Mouse (Mus musculus) layer of hippocampus, postnatal 14 days (tissue): ENCODE data around the gene Zdhhc18. TPM values are rescaled to one million over a fixed set of nuclear protein-coding genes. Genes with fewer than 3 reads are reported as not detected.
"Not testable (repeated sequence)": the region's sequence is repeated elsewhere in the genome, so short reads cannot be mapped to it uniquely, and the experiment has no call there.

Source experiments
- DNase-seq, 2 experiments: peaks; one replicate each; pipeline ENCODE4 v3.0.0; 2021 to 2022; ENCODE audit warnings: low spot score in 2 of 2, mixed read lengths in 1 of 2
- total RNA-seq, 2 experiments: library from RNA; stranded (reverse); gene quantifications; 2 replicates each; pipeline ENCODE4 v1.2.3; 2021

Zdhhc18 gene
- total RNA-seq, 2 experiments from 2014 or later = 30.0 to 36.7 TPM

DNA sequence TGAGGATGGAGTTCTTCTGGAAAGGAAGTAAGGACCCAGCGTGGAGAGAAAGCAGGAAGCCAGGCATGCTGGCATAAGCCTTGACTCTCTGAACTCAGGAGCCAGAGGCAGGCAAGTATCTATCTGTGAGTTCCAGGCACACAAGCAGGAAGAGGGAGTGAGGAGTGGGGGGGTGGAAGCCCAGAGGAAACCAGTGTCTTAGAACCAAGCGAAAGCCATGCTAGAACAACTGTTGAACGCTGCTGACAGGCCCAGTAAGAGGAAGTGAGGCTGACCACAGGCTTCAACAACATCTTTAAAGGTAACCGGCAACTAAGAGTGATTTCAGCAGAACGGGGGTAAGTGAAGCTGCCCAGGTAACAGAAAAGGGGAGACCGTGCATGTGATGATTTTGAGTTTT lies 16.2 kb upstream of the Zdhhc18 start:
- DNase-seq = no peak

DNA sequence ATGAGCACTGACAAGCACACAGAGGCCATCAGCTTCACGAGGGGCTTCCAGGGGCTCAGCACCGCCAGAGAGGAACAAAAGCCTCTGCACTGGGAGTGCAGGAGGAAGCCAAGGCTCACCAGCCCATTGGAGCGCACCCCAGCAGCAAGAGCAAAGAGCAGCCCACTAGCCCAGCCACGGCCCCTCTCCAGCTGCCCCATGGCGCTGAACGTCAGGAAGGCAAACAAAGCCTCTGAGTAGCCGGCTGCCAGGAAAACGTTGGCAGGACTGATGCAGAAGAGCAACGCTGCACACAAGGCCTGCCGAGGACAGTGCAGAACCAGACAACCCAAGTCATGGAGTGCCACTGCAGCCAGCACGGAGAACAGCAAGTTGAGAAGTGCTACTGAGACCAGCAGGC lies 15.2 kb upstream of the Zdhhc18 start:
- no peak for DNase-seq

DNA sequence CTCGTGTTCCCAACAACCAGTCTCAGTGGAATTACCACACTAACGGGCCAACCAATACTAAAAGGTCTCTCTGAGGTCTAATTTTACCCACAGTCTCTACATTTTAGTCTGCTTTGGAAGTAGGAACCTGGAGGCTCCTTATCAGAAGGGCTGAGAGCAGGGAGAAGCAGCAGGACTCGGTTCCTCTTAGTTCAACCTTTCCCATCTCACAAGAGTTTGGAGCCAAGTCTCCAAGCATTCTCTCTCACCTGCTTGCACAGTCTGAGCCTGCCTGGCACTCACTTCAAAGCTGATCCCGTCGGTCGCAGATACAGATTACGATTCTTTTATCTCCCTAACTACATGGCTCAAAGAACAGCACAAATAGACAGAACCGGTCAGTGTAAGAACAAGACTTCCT lies 13.0 kb upstream of the Zdhhc18 start:
- DNase-seq = no peak

DNA sequence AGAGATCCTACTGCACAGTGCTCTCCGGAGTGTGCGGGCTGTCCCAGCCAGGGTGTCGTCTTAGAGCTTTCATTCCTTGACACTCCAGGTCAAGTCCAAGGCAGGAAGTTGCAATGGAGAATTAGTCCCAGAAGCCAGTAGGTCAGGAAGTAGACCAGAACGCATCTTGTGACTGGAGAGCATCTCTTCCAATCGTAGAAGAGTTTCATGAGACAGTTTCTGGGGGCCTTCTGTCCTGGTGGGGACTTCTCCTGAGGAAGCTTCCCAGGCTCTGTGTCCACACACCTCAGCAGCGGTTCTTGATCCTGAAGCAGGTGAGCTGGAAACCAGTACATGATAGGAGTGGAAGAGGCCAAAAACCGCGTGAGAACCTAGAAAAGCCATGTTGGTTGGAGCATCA lies 12.5 kb upstream of the Zdhhc18 start:
- no peak for DNase-seq

DNA sequence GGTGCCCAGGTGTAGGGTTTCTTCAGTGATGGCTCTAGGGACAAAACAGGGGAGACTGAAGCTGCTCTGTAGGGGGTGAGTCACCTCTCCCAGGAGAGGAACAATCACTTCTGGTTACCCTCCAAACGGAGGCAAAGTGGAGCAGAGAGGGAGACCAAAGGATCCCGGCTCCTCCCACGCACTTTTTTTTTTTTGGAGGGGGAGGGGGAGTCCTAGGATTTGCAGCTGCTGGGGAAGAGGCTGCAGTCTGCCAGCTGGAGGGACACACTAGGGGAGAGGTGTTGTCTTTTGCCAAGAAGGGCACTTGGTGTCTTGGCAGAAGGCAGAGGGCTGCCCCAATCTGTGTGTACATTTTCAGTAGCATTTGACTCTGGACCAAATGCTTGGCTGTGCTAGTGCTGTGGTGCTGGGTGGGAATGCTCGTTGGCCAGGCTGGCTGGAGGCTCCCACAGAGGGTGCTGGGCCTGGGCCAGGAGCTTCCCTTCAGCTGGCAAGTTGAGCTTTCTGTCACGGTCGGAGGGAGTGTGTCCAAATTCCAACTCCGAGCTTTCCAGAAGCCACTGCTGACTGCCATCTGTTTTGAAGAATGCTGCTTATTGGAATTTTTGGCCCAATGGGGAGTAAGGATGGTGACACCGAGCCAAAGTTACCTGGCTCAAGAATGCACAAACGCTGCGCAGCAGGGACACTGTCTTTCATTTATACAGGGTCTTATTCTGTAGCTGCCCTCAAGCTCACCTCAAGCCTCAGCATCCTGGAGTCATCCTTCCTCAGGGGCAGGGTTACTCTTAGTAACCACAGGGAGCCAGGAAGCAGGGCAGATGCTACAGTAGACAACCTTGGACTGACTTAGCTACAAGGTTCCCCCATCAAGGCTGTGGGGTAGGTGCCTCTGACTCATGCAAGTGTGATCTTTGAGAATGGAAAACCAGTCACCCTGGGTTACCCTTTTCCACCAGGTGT lies 10.5 kb upstream of the Zdhhc18 start:
- DNase-seq = peak; percentile 87 to 94

DNA sequence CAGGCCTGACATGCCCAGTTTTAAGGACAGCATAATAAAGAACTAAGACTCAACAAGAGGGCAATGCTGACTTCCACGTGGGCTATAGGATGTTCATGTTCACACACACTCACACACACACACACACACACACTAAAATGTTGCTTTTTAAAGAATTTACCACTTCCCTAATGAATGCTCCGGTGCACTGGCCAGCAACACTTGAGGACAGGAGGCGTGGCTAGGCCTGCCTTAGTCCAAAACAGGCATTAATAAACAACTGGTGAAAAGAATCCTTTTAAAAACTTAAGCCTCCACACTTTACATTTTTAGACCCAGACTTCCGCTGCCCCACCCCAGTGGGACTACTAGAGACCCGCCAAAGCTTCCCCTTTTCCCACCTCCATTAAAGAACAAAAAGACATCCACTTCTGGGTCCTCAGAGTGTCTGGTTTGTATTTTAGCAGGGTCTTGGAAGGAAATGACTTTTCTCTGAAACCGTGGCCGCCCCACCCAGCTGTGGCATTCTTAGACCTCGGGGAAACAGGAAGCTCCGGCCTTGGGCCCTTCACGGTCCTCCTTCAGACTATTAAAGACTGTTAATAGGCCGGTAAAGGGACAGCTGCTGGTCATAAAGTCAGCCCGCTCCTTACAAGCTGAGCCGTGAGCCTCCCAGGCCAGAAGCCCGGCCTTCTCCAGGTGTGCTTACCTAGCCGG lies 9.7 kb upstream of the Zdhhc18 start:
- no peak for DNase-seq

DNA sequence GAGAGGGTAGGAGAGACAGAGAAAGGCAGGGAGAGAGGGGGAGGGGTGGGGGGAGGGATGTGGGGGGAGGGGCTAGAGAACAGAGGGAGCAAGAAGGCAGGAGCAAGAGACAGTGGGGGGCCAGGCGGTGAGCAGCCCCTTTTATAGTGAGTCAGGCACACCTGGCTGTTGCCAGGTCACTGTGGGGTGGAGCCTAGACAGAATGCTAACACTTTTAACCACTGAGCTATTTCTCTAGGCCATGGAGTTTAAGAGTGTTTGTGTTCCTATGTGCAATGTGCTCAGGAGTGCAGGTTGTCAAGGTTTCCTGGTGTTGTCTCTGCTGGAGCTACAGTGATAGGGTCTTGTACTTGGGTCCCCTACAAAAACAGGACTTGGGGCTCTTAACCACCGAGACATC lies 8.8 kb upstream of the Zdhhc18 start:
- DNase-seq = no peak

DNA sequence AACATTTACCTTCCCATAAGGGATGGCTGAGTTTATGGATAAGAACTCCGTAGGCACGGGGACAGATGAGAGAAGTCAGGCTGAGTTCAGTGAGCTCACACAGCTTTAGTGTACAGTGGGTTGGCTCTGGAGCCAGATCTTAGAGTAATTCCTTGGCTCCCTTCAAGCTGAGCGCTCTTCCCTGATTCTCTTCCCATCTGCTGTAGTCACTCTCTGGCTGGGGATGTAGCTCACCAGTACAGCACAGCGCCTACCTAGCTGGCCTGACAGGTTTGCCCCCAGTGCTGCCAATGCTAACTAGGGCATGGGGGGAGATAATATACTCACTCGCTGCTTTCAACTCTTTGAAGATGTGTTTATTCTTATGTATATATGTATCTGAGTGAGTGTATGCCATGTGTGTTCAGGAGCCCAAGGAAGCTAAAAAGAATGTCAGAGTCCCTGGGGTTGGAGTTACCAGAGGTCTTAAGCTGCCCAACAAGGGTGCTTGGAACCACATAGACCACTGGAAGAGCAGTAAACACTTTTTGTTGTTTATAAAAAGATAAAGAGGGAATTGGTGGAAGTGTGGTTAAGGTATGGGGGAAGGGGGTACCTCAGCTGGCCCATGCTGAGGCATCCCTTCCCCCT lies 8.0 kb upstream of the Zdhhc18 start:
- DNase-seq = no peak

DNA sequence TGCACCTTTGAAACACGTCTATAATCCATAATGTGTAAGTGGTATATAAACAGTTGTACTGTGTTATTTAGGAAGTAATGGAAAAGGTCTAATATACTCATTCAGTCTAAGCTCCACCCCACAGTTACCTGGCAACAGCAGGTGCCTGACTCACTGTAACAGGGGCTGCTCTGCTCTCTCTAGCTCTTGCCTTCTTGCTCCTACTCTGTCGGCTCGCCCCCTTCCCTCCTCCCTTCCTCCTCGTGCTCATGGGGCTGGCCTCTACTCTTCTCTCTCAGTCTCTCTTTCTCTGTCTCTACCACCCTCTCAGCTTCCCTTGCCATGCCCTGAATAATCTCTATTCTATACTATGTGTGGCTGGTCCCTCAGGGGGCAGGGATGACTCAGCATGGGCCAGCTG lies 7.0 kb upstream of the Zdhhc18 start:
- no peak for DNase-seq

DNA sequence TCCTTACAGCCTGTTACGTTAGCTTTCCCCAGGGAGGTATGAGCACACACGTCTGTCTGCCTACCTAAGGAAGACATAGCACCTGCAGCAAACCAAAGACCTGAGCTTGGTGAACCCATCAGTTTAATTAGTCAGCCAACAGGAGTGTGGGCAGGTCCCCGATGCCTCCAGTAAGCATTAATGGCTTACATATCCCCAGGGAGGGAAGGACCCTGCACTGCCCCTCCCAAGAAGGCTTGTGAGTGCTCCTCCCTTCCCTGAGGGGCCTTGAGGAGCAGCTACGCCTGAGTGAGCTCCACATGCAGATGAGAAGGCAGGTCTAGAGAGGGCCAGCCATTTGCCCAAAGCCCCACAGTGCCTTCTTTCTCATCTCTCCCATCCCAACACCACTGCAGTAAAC lies 6.3 kb upstream of the Zdhhc18 start:
- no peak for DNase-seq

DNA sequence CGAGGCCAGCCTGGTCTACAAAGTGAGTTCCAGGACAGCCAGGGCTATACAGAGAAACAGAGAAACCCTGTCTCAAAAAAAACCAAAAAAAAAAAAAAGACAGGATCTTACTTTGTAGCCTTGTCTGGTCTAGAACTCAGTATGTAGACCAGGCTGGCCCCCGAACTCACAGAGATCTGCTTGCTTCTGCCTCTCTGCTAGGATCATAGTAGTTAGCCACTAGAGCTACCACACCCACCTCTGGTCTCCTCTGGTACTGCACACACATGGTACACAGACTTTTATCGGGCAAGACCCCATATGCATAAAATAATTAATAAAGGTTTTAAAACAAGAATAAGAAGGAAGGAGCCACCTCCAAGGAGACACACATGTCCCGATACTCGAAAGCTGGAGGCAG lies 4.1 kb upstream of the Zdhhc18 start:
- not testable (repeated sequence) for DNase-seq

DNA sequence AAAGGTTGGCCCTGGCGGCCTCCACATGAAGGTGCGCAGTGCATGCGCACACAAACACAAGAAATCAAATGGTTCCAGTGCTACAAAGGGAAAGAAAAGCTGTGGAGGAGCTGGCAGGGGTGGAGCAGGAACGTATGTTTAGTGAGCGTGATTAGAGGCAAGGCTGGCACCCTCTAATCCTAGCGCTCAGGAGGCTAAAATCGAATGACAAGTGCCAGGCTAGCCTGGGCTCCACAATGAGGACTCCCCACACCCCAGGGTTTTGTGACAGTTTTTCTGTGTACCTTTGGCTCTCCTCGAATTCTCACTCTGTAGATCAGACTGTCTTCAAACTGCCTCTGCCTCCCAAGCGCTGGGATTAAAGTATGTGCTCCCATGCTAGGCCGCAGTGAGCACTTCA lies 2.8 kb upstream of the Zdhhc18 start:
- no peak for DNase-seq

DNA sequence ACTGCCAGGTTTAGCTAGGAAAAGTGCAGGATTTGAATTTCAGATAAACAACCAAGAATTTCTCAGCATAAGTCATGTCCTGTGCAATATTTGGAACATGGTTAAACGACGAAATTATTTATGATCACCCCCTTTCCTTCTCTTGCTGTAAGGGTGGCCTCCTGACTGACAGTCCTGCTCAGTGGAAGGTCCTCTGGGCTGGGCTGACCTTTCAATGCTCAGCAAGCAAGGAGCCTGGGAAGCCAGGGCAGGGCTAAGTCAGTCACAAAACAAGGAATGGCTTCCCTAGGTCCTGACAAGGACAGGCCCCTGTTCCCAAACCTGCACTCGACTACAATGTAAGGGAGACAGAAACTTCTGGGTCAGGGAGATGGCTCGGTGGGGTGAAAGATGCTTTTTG lies 2.0 kb upstream of the Zdhhc18 start:
- DNase-seq = no peak

DNA sequence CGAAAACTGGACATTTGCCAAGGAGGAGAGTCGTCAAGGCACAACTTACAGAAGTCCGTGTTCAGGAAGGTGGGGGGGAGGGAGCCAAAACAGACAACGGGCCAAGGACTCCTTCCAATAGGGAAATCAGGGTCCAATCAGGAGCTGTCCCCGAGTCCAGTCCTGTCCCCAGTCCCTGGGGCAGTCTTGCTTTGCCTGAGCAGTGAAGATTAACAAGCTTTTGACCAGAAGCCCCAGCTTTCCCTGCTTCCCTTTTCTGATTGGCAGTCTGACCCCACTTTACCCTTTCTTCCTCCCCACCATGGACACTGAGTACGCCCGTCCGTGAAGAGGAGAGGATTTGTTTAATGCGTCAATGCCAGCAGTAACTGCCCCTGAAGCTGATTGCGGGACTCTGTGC lies 1.5 kb upstream of the Zdhhc18 start:
- no peak for DNase-seq

DNA sequence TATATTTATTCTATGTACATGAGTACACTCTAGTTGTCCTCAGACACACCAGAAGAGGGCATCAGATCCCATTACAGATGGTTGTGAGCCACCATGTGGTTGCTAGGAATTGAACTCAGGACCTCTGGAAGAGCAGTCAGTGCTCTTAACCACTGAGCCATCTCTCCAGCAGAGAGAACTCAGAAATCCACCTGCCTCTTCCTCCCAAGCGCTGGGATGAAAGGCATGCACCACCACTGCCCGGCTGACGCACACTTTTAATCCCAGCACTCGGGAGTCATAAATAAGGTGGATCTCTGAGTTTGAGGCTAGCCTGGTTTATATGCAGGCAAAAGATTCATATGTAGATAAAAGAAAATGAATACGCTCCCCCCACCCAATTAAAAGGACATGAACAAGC lies 490 bp downstream of the Zdhhc18 start:
- not testable (repeated sequence) for DNase-seq

DNA sequence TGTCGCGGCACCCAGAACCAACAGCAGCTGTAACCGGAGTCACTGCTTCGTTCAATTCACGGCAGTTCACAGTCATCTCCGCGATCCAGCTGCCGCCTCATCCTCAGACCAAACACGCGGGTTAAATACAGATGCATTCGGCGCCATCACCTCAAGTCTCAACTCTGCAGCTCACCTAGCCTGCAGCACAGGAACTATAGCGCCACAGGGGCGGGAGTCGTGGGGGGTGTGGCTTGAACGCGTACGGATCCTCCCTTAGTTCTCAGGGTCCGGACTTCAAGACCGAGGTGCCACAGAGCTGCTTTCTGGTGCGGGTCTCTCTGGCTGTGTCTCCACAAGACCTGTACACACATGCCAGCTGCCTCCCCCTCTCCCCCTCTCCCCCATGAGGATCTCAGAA lies 4.3 kb downstream of the Zdhhc18 start:
- DNase-seq = no peak

DNA sequence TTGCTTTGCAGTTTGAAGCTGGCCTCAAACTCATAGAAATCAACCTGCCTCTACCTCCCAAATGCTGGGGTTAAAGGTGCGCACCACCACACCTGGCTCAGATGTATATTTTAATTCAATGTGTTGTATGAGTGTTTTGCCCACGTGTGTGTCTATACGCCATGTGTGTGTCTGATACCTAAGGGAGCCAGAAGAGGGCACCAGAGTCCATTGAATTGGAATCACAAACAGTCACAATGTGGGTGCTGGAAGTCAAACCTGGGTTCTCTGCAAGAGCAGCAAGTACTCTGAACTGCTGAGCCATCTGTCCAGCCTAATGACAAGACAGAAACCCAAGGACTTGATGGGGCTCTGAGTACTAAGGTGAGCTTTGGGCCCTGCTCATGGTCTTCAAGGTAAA lies 4.8 kb downstream of the Zdhhc18 start:
- DNase-seq = no peak

DNA sequence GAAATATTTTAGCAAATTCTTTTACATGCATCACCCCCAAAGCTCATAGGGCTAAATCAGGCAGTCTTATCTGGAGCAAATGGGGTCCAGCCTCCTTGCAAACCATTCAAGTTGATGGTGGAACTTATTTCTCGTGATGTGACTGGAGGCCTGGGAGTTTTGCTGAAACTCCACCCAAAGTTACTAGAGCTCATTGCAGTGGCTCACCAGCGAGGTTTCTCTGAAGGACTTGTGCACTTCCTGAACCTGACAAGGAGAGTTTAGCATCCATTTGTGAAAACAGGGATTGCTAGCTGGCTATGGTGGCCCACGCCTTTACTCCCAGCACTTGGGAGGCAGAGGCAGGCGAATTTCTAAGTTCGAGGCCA lies 15.9 kb downstream of the Zdhhc18 start:
- no peak for DNase-seq

DNA sequence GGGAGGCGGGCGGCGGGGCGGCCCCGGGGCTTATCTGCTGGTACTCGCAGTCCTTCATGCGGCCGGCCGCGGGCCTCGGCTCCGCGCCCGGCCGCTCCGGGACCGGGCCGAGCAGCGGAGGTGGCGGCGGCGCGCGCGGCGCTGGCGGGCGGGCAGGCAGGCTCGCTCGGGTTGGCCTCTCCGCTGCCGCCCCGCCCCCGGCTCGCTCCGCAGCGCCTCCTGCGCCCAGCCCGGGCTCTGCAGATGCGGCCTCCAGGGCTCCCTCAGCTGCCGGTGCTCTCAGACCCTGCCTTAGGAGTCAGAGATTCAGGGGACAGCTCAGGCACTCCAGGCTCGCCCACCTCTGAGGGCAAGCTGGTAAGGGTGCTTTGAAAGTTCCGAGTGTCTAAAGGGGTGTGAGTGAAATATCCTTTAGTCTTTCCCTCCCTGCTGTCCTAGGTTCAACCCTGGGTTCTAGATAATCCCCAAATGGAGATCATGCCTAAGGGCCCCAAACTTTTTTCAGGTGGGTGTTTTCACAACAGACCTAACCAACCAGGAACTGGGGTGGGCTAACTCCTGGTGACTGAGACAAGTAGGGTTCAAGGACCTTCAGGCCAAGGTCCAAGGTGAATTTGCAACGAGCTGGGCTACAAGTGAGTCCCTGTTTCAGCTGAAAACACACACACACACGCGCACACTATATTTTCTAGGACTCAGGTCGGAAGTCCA lies 16.5 kb downstream of the Zdhhc18 start:
- peak; percentile 82 to 84 for DNase-seq

DNA sequence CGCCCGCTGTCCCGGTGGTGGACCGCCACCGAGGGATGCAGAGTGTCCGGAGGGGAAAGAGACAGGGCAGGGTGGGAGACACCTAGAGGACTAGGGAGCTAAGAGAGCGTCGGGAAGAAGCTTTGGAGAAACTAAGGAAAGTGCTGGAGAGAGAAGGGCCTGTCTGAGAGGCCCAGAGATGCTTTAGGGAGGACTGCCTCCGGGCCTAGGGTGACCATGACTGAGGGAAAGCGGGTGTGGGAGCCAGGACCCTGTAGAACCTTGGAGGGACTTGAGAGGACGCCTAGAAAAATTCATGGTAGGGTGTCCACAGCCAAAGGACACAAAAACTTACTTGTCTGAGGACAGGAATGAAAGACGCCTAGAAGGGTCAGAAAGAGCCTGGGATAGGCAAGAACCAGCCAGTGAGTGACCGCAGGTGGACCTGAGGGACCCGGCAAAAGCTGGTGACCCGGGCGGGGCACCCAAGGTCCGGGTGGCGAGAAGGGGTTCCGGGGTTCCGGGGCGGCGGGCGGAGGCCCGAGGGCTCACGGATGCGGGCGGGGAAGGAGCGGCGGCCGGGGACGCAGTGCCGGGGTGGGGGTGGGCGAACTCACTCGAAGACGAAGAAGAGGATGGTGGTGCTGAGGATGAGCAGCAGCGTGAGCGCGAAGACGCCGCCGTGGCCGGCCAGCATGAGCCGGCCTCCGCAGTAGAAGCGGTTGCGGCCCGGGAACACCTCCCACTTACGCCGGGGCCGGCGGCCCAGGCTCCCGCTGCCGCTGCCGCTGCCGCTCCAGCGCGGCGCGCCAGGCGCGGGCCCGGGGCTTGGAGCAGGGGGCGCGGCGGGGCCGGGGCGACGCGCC lies 17.2 kb downstream of the Zdhhc18 start:
- no peak for DNase-seq
